Mouse (Mus musculus): ENCODE data around the gene Srarp. TPM values are rescaled to one million over a fixed set of nuclear protein-coding genes. Genes with fewer than 3 reads are reported as not detected.

Gene Srarp
- total RNA-seq, 2 experiments from 2014 or later = 3.5 to 4.7 TPM

DNA sequence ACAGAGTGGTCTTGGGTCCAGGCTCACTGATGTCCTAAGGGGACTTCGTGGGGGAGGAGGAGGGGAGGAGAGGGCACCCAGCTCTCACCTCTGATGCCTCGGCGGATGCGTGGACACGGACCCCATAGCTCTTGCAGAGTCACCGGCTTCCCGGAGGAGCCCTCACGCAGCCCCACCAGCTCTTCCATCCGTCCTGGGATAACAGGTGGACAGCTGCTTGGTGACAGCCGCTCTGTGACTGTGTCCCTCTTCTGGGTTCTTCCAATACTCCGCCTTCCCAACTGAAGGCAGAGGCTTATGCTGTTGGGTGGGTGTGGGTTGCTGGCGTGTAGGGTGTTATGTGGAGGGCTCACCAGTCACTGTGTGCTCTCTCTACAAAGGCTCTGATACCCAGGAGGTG, 38.0 kb downstream of the Srarp start:
- DNase-seq (ENCODE audit: extremely low spot score in 1 of 2, low spot score in 1 of 2) = no peak

DNA sequence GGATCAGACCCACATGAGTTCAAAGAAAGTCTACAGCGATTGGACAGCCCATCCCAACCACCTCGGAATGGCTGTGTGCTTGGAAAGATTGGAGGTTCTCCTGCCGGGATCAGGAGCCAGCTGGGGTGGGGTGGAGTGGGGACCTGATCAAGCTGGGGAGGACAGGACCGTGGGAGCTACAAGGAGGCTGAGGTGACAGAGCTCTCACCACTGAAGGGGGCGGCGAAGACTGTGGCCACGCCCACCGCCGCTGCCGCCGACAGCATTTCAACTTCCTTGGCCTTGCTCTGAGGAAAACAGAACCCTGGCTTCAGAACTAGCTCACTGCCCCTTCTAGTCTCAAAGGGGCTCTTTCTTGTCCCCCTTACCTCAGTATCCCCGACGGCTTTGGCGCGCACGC, 41.2 kb downstream of the Srarp start:
- no peak for DNase-seq (ENCODE audit: extremely low spot score in 1 of 2, low spot score in 1 of 2)

DNA sequence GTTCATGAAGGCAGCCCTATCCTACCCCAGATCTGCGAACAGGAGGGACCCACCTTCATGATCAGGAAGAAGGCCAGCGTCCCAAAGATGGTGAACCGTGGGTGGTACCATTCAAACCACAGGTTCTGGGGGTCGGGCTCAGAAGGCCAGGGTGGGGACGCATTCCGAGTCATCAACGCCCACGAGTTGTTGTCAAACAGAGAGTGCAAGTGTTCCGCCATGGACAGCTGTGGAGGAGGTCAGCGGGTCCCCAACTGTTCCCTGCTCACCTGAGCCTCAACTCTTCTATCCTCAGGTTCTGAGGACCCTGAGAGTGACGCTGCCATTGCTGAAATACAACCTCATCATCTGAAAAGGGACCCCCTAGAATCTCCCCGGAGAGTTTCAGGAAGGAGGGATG, 44.6 kb downstream of the Srarp start:
- DNase-seq (ENCODE audit: extremely low spot score in 1 of 2, low spot score in 1 of 2) = no peak

DNA sequence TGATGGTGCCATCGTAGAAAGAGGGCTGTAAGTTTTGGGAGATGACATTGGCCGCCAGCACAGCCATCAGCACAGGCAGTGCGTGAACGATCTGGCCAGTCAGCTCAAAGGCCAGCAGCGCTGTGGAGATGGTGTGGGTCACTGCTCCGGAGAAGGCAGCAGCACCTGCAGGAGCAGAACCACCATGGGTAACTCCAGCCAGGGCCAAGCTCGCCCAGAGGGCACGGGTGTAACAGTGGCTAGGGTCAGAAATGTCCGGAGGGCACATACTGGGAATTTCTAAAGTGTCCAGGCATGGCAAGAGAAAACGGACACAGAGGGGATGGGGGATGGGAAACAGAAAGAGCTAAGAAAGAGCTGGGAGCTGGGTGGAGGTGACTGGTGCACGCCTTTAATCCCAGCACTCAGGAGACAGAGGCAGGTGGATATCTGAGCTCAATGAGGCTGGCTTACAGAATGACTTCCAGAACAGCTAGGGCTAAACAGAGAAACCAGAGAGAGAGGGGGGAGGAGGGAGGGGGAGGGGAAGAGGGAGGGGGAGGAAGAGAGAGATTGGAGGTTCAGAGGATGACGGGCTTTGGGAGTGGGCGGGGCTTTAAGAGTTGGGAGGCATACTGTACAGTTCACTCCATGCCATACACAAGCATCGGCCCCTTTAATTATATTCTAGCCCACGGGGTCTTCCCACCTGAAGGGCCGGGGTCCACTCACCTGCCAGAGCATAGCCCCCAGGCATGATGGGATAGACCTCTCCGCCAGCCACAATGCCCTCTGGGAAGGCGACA, 46.3 kb downstream of the Srarp start:
- DNase-seq (ENCODE audit: extremely low spot score in 1 of 2, low spot score in 1 of 2) = no peak

DNA sequence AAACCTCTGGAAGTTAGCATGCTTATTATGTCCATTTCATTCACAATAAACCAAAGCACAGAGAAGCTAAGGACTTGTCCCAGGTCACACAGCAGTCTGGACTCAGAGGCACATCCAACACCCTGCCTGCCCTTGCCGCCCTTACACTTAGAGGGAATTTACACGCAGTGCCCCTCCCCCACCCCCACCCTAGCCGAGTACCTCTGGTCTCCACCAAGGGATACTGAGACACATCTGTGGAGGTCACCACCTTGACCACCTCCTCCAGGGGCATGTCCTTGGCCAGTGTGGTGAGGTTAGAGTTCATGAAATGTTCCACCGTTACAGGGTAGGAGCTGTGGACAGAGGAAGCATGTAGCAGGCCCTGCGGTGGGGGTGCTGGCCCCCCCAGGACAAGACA, 48.0 kb downstream of the Srarp start:
- no peak for DNase-seq (ENCODE audit: extremely low spot score in 1 of 2, low spot score in 1 of 2)

DNA sequence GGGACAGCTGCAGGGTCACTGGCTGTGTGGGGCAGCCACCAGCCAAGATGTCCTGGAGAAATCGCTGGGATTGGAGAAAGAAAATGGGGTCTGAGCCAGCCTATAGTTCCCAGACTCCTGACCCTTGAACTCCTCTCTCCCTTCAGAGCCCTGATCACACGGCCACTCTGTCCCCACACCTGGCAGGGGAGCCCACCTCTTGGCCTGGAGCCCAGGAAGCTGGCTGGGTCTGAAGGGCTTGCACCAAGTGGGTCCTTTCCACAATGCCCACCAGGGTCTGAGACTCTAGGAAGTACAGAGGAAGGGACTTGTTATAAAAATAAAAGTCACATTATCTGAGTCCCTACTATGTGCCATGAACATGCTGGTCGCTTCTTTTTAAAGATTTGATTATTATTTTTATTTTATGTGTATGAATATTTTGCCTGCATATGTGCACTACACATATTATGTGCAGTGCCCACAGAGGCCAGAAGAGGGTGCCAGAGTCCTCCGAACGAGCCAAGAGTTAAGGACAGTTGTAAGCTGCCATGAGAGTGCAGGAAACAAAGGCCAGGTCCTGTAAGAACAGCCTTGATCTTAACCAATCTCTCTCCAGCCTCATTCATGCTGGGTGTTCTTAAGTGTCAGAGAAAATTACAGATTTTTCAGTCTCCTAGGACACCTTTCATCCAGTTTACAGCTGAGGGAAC, 48.7 kb downstream of the Srarp start:
- peak; percentile 58 to 86 for DNase-seq (ENCODE audit: extremely low spot score in 1 of 2, low spot score in 1 of 2)

DNA sequence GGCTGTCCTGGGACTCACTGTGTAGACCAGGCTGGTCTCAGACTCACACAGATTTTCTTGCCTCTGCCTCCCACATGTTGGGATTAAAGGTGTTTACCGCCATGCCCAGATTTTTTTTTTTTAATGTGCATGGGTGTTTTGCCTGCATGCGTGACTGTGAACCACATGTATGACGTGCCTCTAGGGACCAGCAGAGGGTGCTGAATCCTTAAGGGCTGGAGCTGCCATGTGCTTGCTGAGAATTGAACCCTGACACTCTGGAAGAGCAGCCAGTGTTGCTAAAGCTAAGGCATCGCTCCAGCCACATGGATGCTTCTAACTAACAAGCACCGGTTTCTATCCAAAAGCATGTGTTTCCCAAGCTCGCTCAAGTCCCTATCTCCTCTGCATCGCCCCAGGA, 49.8 kb downstream of the Srarp start:
- no peak for DNase-seq (ENCODE audit: extremely low spot score in 1 of 2, low spot score in 1 of 2)

DNA sequence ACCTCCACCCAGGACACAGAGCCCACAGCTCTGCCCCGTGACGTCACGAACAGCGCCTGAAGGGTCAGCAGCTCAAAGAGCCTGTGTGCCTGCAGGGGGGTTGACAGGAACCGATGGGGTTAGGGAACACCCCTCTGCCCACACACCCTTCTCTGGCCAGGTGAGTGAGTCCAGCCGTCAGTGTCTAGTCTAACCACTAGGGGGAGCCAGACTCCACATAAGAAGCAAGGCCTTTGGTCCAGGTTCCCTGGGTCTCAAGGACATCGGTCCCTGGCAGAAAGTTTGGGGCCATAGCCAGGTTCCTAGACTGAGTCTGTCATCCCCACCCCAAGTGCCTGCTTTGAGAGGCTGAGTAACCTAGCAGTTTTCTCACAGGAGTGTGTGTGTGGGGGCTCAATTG, 50.6 kb downstream of the Srarp start:
- peak in 1 of 2 experiments; percentile 29 for DNase-seq (ENCODE audit: extremely low spot score in 1 of 2, low spot score in 1 of 2)

Other genes with a start within 250 kb of the Srarp start
- gene Rsg1, start 222.1 kb downstream of the Srarp start, total RNA-seq (2021) = 1 to 10 TPM; 2.7 to 4.0 TPM
- gene Arhgef19, start 196.6 kb downstream of the Srarp start, total RNA-seq (2021) = 10 to 100 TPM; 15.1 to 21.6 TPM
- 1 to 10 TPM in 1 of 2 experiments, under 1 TPM in 1; 0.99 to 1.4 TPM for gene Epha2, start 134.9 kb downstream of the Srarp start, total RNA-seq (2021)
- gene Fam131c, start 67.9 kb downstream of the Srarp start, total RNA-seq (2021) = 1 to 10 TPM; 2.8 to 3.1 TPM
- under 1 TPM in 1 of 2 experiments, not detected in 1; 0.23 TPM for gene Clcnka, start 37.4 kb downstream of the Srarp start, total RNA-seq (2021)
- not detected for gene Clcnkb, start 20.1 kb downstream of the Srarp start, total RNA-seq (2021)
- gene Hspb7, start 15.3 kb downstream of the Srarp start, total RNA-seq (2021) = not detected
- 10 to 100 TPM; 32.2 to 33.6 TPM for gene Zbtb17, start 8.5 kb upstream of the Srarp start, total RNA-seq (2021)
- gene Spen, start 102.5 kb upstream of the Srarp start, total RNA-seq (2021) = 10 to 100 TPM; 51.6 to 67.6 TPM
- 1 to 10 TPM; 1.3 to 1.5 TPM for gene Fblim1, start 170.0 kb upstream of the Srarp start, total RNA-seq (2021)
- under 1 TPM; 0.44 to 0.45 TPM for gene Tmem82, start 182.5 kb upstream of the Srarp start, total RNA-seq (2021)
- gene Slc25a34, start 187.7 kb upstream of the Srarp start, total RNA-seq (2021) = 1 to 10 TPM; 1.8 to 3.2 TPM
- 10 to 100 TPM; 59.1 to 69.1 TPM for gene Plekhm2, start 228.8 kb upstream of the Srarp start, total RNA-seq (2021)
- gene Rsc1a1, start 249.5 kb upstream of the Srarp start, total RNA-seq (2021) = 1 to 10 TPM in 1 of 2 experiments, not detected in 1; 2.2 TPM